ENCODE assay signal across 11 mouse cellular contexts in the genomic region with DNA sequence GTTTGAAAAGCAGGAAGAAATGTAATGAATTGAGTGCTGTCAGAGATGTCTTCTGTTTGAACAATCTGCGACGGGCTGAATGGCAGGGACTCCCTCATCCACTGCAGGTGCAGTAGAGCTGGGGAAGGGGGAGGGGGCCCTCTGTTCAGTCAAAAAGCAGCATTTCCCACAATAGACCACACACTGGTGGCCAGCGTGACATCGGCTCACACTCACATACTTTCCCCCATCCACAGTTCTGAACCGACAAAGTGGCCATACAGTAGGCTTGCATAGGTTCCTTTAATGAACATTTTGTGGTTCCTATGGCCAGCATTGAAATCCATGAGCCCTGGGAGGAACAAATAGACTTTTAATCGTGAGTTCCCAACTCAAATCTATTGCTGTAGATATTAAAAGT. TPM values are rescaled to one million over a fixed set of nuclear protein-coding genes. Genes with fewer than 3 reads are reported as not detected.
DNase-seq lines count a peak whose midpoint lies in the region; ATAC-seq and TF ChIP-seq lines count a peak whose summit lies in the region.
"Had no signal": no experiment of that assay in that cellular context is flagged by ENCODE, and none has a peak within 500 bp of the region (broad histone marks: within the 10 kb centered on the region; RNA-seq: fewer than 3 reads in every experiment).

No protein-coding gene starts in this region.

- intact Hi-C loops in heart, postnatal 36 days (cut with DNase I) = no loop called here

- TF ChIP-seq CTCF in brain, embryonic 14.5 days (IDR thresholded peaks at IDR 0.05; ENCODE audit: borderline replicate concordance, extremely low read depth, insufficient read depth, insufficient read length) = no peak

- H3K9ac ChIP-seq in hindbrain, embryonic 14.5 days = no peak overlapping the region
- peak overlapping the region; percentile 74 for H3K9ac ChIP-seq in neural tube, embryonic 11.5 days (ENCODE audit: low read length)
- H3K9ac ChIP-seq: liver, postnatal 0 days had no signal

- peaks cover 100% of the 10 kb centered on the region for H3K27me3 ChIP-seq in embryonic facial prominence, embryonic 10.5 days (replicated peaks; ENCODE audit: low read depth, poor library complexity, severe bottlenecking)
- peaks cover 53% of the 10 kb centered on the region for H3K27me3 ChIP-seq in hindbrain, embryonic 14.5 days (ENCODE audit: control insufficient read depth, insufficient read depth, low read length)
- peaks cover 43% of the 10 kb centered on the region for H3K27me3 ChIP-seq in neural tube, embryonic 11.5 days (ENCODE audit: control insufficient read depth, insufficient read depth, low read length)

- H3K4me1 ChIP-seq in embryonic facial prominence, embryonic 10.5 days = peaks cover 67% of the 10 kb centered on the region
- peaks cover 5% of the 10 kb centered on the region for H3K4me1 ChIP-seq in hindbrain, embryonic 14.5 days (replicated peaks; ENCODE audit: control insufficient read depth, insufficient read depth, low read length)
- H3K4me1 ChIP-seq in neural tube, embryonic 11.5 days (ENCODE audit: control insufficient read depth, insufficient read depth, low read length) = peaks cover 34% of the 10 kb centered on the region

- WGBS in embryonic facial prominence, embryonic 10.5 days = 5% methylated on average over 6 of the region's 6 CpGs
- WGBS in hindbrain, embryonic 14.5 days = 8% methylated on average over 6 of the region's 6 CpGs
- 3% methylated on average over 6 of the region's 6 CpGs for WGBS in neural tube, embryonic 11.5 days

- DNase-seq in brain, embryonic 14.5 days (ENCODE audit: low read depth) = peak; percentile 95
- peak; percentile 61 for DNase-seq in embryonic facial prominence, embryonic 10.5 days (ENCODE audit: low spot score)
- DNase-seq in hindbrain, embryonic 14.5 days (ENCODE audit: low spot score) = no peak
- peak; percentile 74 for DNase-seq in neural tube, embryonic 11.5 days (ENCODE audit: low spot score)
- no peak for DNase-seq in frontal cortex, postnatal 14 days (ENCODE audit: low spot score in 2 of 2)
- DNase-seq in heart, postnatal 36 days = no peak
- DNase-seq in right cerebral cortex, adult 18-20 months = no peak
- DNase-seq in gastrocnemius, adult 8-10 months (ENCODE audit: low spot score in 2 of 2) = no peak
- DNase-seq: kidney, postnatal 4 days; liver, postnatal 0 days had no signal

- H3K36me3 ChIP-seq in embryonic facial prominence, embryonic 10.5 days (replicated peaks) = no peaks in the 10 kb centered on the region
- no peaks in the 10 kb centered on the region for H3K36me3 ChIP-seq in hindbrain, embryonic 14.5 days (replicated peaks; ENCODE audit: control insufficient read depth, insufficient read depth)
- no peaks in the 10 kb centered on the region for H3K36me3 ChIP-seq in neural tube, embryonic 11.5 days (ENCODE audit: control insufficient read depth, insufficient read depth, low read length)

- H3K27ac ChIP-seq in embryonic facial prominence, embryonic 10.5 days (replicated peaks) = peak overlapping the region; percentile 85
- peak overlapping the region; percentile 90 for H3K27ac ChIP-seq in hindbrain, embryonic 14.5 days
- H3K27ac ChIP-seq in neural tube, embryonic 11.5 days (ENCODE audit: low read depth, low read length) = peak overlapping the region; percentile 98

- H3K4me2 ChIP-seq in hindbrain, embryonic 14.5 days (replicated peaks) = peak overlapping the region; percentile 69
- peak overlapping the region; percentile 83 for H3K4me2 ChIP-seq in neural tube, embryonic 11.5 days (ENCODE audit: low read depth)

- H3K4me3 ChIP-seq in embryonic facial prominence, embryonic 10.5 days = peak overlapping the region; percentile 31; the same call in 1 of the 2 replicates
- H3K4me3 ChIP-seq in hindbrain, embryonic 14.5 days (replicated peaks; ENCODE audit: low read length) = 0 out of 2 replicates have a peak overlapping the region, but pooled peaks have one; percentile 1
- H3K4me3 ChIP-seq in neural tube, embryonic 11.5 days (ENCODE audit: low read depth, low read length) = peak overlapping the region; percentile 15; the same call in 1 of the 2 replicates

- TF ChIP-seq POLR2A in brain, embryonic 14.5 days (IDR thresholded peaks at IDR 0.05; ENCODE audit: borderline replicate concordance, extremely low read depth, insufficient read depth, insufficient read length, poor library complexity, severe bottlenecking) = peak; percentile 17; the same call in 1 of the 2 replicates

- peak; percentile 41; the same call in 1 of the 2 replicates for ATAC-seq in hindbrain, embryonic 14.5 days (ENCODE audit: low FRiP score)
- ATAC-seq in neural tube, embryonic 11.5 days (ENCODE audit: insufficient read depth, low FRiP score, low TSS enrichment) = no peak
- ATAC-seq: liver, postnatal 0 days had no signal

- no peaks in the 10 kb centered on the region for H3K9me3 ChIP-seq in embryonic facial prominence, embryonic 10.5 days
- H3K9me3 ChIP-seq in hindbrain, embryonic 14.5 days (ENCODE audit: control insufficient read depth, low read length) = no peaks in the 10 kb centered on the region
- H3K9me3 ChIP-seq in neural tube, embryonic 11.5 days (ENCODE audit: control insufficient read depth, low read length) = no peaks in the 10 kb centered on the region

RNA-seq across cellular contexts. Expression of a gene that starts 9.7 kb away (rescaled TPM):
- polyA plus RNA-seq in brain, embryonic 14.5 days (2012; rRNA removed) = 101 and 119 TPM in 2 replicates
- 12.2 and 16.1 TPM in 2 replicates for polyA plus RNA-seq in embryonic facial prominence, embryonic 10.5 days (2016; fragmentation: Nextera tagmentation; extraction: Ambion mirVana)
- 18.0 and 19.8 TPM in 2 replicates for polyA plus RNA-seq in hindbrain, embryonic 14.5 days (2014; fragmentation: Nextera tagmentation; extraction: Ambion mirVana)
- 32.5 and 36.8 TPM in 2 replicates for polyA plus RNA-seq in neural tube, embryonic 11.5 days (2014; fragmentation: Nextera tagmentation; extraction: Ambion mirVana)
- under 1 TPM in 1 of 2 experiments, not detected in 1; 0.16 TPM for total RNA-seq in heart, postnatal 36 days (2021)
- under 1 TPM in 1 of 4 experiments, not detected in 3; 0.13 TPM for total RNA-seq in gastrocnemius, adult 8-10 months (2022)
- total RNA-seq: common myeloid progenitor, adult 5-6 weeks had no signal
- polyA plus RNA-seq: liver, postnatal 0 days had no signal

Comparison
In these comparisons a context has a peak if more than half of its experiments do, and no peak if none do; other contexts are left out.
1. DNase-seq: peak in brain, embryonic 14.5 days (single experiment), embryonic facial prominence, embryonic 10.5 days (single experiment) and neural tube, embryonic 11.5 days (single experiment); none in hindbrain, embryonic 14.5 days (single experiment), frontal cortex, postnatal 14 days (0 of 2), heart, postnatal 36 days (0 of 2), right cerebral cortex, adult 18-20 months (single experiment) and gastrocnemius, adult 8-10 months (0 of 2).
2. Peak in every context shown above with its lines, with median percentiles within 50 percentile points of each other: H3K27ac ChIP-seq and H3K4me3 ChIP-seq.